Mouse (Mus musculus) spleen, adult 2 months (tissue): ENCODE measurements around the gene Gli1.

Experiments used
- CTCF ChIP-seq: fragments of 200-500 bp; IDR thresholded peaks from 2 replicates; pipeline ENCODE4 v1.5.1; 2011; ENCODE audit warnings: mild to moderate bottlenecking, inconsistent platforms; ENCODE audit not compliant: insufficient read depth, insufficient read length, insufficient replicate concordance; ENCODE audit errors: extremely low read depth
- POLR2A ChIP-seq: fragments of 200-500 bp; IDR thresholded peaks from 2 replicates; pipeline ENCODE4 v1.6.1; 2011; ENCODE audit warnings: low read depth, low read length, inconsistent platforms

- TF ChIP-seq CTCF (no peak), POLR2A (no peak)
Measured at GRCm38 (mm10) chr10:127336952-127337351, 4.8 kb downstream of the Gli1 start.
